Mouse (Mus musculus) thymus, adult 2 months (tissue): ENCODE results near the gene Atxn2l.

ENCODE experiments used
- CTCF ChIP-seq: fragments of 200-500 bp; IDR thresholded peaks from 2 replicates; pipeline ENCODE4 v1.5.1; 2012; ENCODE audit warnings: mild to moderate bottlenecking, control low read depth, low read length, moderate library complexity, borderline replicate concordance; ENCODE audit not compliant: control insufficient read depth, poor library complexity, insufficient read depth; ENCODE audit errors: extremely low read depth
- POLR2A ChIP-seq: fragments of 200-500 bp; IDR thresholded peaks from 2 replicates; pipeline ENCODE4 v1.6.1; 2012; ENCODE audit warnings: mild to moderate bottlenecking, low read length, control low read depth, moderate library complexity; ENCODE audit not compliant: control insufficient read depth, poor library complexity, insufficient read depth; ENCODE audit errors: extremely low read depth

DNA sequence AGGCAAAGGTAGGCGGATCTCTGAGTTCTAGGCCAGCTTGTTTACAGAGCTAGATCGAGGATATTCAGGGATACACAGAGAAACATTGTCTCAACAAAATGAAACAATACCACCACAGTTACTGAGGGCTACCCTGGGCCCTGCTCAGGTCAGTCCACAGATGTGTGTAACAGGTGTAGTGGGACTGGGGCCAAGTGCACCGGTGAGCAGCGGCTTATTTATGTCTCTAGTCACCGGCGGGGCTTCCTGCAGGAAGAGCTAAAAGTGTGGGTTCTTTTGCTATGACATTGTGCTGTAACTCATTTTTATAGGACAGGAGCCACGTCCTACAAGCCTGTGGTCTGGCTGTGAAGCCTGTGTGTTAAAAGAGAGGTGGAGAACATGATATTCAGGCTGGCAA, 49.4 kb downstream of the Atxn2l start:
- no peak for TF ChIP-seq POLR2A
- TF ChIP-seq CTCF, result no peak
